Mouse (Mus musculus) frontal cortex, adult (tissue): Measurements from ENCODE around the gene Llcfc1.

Source experiments
- ATAC-seq: cut with Nextera tagmentation; 2 replicates; pipeline ENCODE4 v1.9.2; 2017; ENCODE audit warnings: mild to moderate bottlenecking, moderate library complexity, mixed read lengths; ENCODE audit not compliant: low TSS enrichment

Llcfc1 gene

GRCm38 (mm10) chr6:41704123-41704522 lies 19.9 kb downstream of the Llcfc1 start, which contains the start of gene Kel:
Gene Kel, minus strand, starts transcription at chr6:41704339.
- ATAC-seq, result no peak

GRCm38 (mm10) chr6:41706275-41706674 lies 22.0 kb downstream of the Llcfc1 start:
- ATAC-seq, result no peak

GRCm38 (mm10) chr6:41710281-41710680 lies 26.1 kb downstream of the Llcfc1 start:
- ATAC-seq, result no peak

DNA sequence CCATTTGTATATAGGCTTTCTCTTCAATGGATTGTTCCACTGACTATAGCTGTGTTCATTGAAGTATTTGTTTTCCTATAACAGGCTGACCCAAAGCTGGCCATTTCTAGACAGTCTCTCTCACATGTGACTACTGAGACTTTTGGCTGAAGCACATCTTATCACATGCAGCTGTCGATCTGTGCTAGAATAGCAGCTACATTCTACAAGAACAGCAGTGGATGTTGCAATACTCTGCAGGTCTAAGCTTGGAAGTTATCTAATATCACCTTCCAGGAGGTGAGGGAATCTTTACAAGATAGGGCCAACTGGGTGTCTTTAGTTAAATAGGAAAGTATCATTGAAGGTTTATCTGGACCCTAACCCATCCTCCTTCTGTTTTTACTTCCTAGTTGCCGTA lies 37.2 kb downstream of the Llcfc1 start:
- no peak for ATAC-seq

GRCm38 (mm10) chr6:41727989-41728609 lies 43.9 kb downstream of the Llcfc1 start:
- ATAC-seq, result no peak

DNA sequence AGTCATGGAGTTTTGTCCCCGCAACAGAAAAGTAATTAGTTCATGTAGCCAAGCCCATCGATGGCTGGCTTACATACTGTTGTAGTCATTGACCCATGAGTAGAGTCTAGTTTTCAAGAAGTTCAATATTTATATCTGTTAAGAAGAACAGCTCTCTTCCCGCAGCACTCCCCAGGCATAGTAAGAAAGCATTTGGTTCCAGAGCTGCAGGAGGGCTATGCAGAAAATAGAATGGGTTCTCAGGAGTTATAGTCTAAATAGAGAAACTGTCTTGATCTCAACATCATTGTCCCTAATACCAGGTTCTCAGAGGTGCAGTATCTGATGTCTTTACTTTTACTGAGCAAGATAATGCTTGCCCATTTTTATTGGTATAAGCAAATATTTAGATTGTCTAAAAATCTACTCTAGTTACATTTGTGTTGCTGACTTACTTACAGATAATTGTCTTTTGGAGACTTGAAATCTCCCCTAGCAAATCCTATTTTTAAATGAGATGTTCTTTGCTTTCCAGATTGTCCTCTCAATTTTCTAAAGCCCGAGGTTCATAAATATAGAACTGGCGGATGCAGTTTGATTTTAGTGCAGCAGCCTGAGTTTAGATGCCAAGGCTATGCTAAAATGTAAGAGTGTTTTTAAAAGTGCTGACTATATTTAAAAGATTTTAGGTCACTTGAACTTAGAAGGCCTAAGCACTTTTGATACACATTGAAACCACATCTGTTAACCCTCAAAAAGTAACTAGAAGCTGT lies 50.7 kb downstream of the Llcfc1 start:
- ATAC-seq, result peak; percentile 97
